Mouse (Mus musculus): ENCODE measurements around the gene Dnali1.

DNA sequence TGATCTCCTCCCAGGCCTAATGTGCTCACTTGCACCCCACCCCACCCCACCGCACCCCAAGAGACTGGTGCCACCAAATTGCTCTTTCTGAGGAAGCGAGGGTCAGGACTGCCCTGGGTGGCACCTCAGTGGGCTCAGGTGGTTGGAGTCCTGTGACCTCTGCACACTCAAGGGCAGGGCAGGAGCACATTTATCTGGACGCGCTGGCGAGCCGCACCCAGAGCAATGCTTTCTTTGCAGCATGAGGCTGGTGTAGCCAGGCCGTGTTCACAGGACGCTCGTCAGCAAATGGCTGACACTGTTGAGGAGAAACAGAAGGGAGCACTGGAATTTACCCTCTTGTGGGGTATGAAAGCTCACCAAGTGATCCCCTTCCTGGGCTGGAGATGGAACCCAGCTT is 39.9 kb upstream of the Dnali1 start:
- TF ChIP-seq CTCF (IDR thresholded peaks at IDR 0.05; ENCODE audit: control insufficient read depth, insufficient read depth, low read length) (no peak), POLR2A (IDR thresholded peaks at IDR 0.05; ENCODE audit: borderline replicate concordance, control insufficient read depth, low read depth, low read length) (no peak)

All from bone marrow, adult 2 months (tissue).